Mouse (Mus musculus) adrenal gland, adult 2 months (tissue): ENCODE measurements around the gene Trhr2. TPM values are rescaled to one million over a fixed set of nuclear protein-coding genes. Genes with fewer than 3 reads are reported as not detected.
A peak's percentile ranks its signal among the peaks of the same experiment; 100 is the strongest.

Experiments
- DNase-seq: peaks from one replicate; pipeline ENCODE4 v3.0.0; 2021
- polyA plus RNA-seq: library from polyadenylated mRNA; depleted of rRNA; stranded (reverse); fragments of >200 nt; gene quantifications from 2 replicates; pipeline ENCODE4 v1.2.3, GENCODE M21; 2012
- total RNA-seq, 2 experiments: library from RNA; stranded (reverse); gene quantifications; 2 replicates each; pipeline ENCODE4 v1.2.3; 2021

Gene Trhr2
- total and polyA plus RNA-seq, 3 experiments, result not detected

GRCm38 (mm10) chr8:122355642-122356606 is 4.6 kb downstream of the Trhr2 start:
- DNase-seq, result no peak

GRCm38 (mm10) chr8:122354157-122354556 is 6.4 kb downstream of the Trhr2 start:
- no peak for DNase-seq

GRCm38 (mm10) chr8:122350309-122351089 is 10.0 kb downstream of the Trhr2 start:
- no peak for DNase-seq

GRCm38 (mm10) chr8:122349357-122350297 is 10.9 kb downstream of the Trhr2 start:
- no peak for DNase-seq

GRCm38 (mm10) chr8:122347811-122348552 is 12.6 kb downstream of the Trhr2 start:
- DNase-seq, result peak; percentile 44

GRCm38 (mm10) chr8:122345181-122346095 is 15.1 kb downstream of the Trhr2 start:
- no peak for DNase-seq

- DNase-seq, result no peak
Measured at GRCm38 (mm10) chr8:122344219-122344618, 16.3 kb downstream of the Trhr2 start.

- DNase-seq, result no peak
Measured at GRCm38 (mm10) chr8:122343758-122344157, 16.8 kb downstream of the Trhr2 start.

- no peak for DNase-seq
Measured at GRCm38 (mm10) chr8:122343341-122343740, 17.2 kb downstream of the Trhr2 start.

GRCm38 (mm10) chr8:122342806-122343209 is 17.7 kb downstream of the Trhr2 start:
- no peak for DNase-seq

GRCm38 (mm10) chr8:122342362-122342761 is 18.2 kb downstream of the Trhr2 start:
- no peak for DNase-seq

- no peak for DNase-seq
Measured at GRCm38 (mm10) chr8:122341790-122342189, 18.8 kb downstream of the Trhr2 start.

- no peak for DNase-seq
Measured at GRCm38 (mm10) chr8:122340761-122341160, 19.8 kb downstream of the Trhr2 start.

GRCm38 (mm10) chr8:122338852-122339251 is 21.7 kb downstream of the Trhr2 start:
- DNase-seq, result no peak

- DNase-seq, result peak; percentile 73
Measured at GRCm38 (mm10) chr8:122336251-122336910, 24.2 kb downstream of the Trhr2 start.

GRCm38 (mm10) chr8:122335638-122336250 is 24.8 kb downstream of the Trhr2 start:
- DNase-seq, result no peak

- no peak for DNase-seq
Measured at GRCm38 (mm10) chr8:122334791-122335490, 25.6 kb downstream of the Trhr2 start.

GRCm38 (mm10) chr8:122333531-122333930 is 27.0 kb downstream of the Trhr2 start:
- DNase-seq, result no peak
